Mouse (Mus musculus) heart, embryonic 10.5 days (tissue): ENCODE measurements at regions not wholly inside any gene's neighbourhood (a gene's known extent, or its start where the extent isn't known, plus 50 kb on each side); places are given as distances from the start of the nearest gene placed in this dataset.

ENCODE experiments used
- DNase-seq: peaks from one replicate; pipeline ENCODE4 v3.0.0-alpha.2; 2017; ENCODE audit warnings: low spot score
- H3K27ac ChIP-seq: fragments of 300-500 bp; sonication (generic); 2 replicates; pipeline ENCODE4 v1.5.1; 2016; ENCODE audit warnings: mild to moderate bottlenecking
- H3K27me3 ChIP-seq: fragments of 300-500 bp; sonication (generic); 2 replicates; pipeline ENCODE4 v1.6.1; 2016; ENCODE audit warnings: mild to moderate bottlenecking; ENCODE audit not compliant: poor library complexity, insufficient read depth, severe bottlenecking
- H3K36me3 ChIP-seq: fragments of 300-500 bp; sonication (generic); 2 replicates; pipeline ENCODE4 v1.6.1; 2016; ENCODE audit warnings: mild to moderate bottlenecking, moderate library complexity
- H3K4me1 ChIP-seq: fragments of 300-500 bp; sonication (generic); 2 replicates; pipeline ENCODE4 v1.6.1; 2016; ENCODE audit warnings: mild to moderate bottlenecking
- H3K4me3 ChIP-seq: fragments of 300-500 bp; sonication (generic); 2 replicates; pipeline ENCODE4 v1.5.1; 2016; ENCODE audit warnings: mild to moderate bottlenecking, moderate library complexity
- H3K9me3 ChIP-seq: fragments of 300-500 bp; sonication (generic); 2 replicates; pipeline ENCODE4 v1.6.1; 2016; ENCODE audit warnings: mild to moderate bottlenecking, moderate library complexity
- WGBS: fragments of 180-500 bp; shearing (Covaris S2); methylation state at CpG from one replicate; pipeline ENCODE4 v1.1.7; 2016; 5-methylcytosine and 5-hydroxymethylcytosine counted together

- Histone ChIP-seq H3K27me3 (no peaks in the 10 kb centered on the region), H3K9me3 (no peaks in the 10 kb centered on the region), H3K36me3 (no peaks in the 10 kb centered on the region), H3K27ac (no peak overlapping the region), H3K4me3 (no peak overlapping the region), H3K4me1 (0 out of 2 replicates have a peak, but pooled peaks cover 4% of the 10 kb centered on the region)
- DNase-seq: no peak
- 90% methylated on average over 6 of the region's 6 CpGs for WGBS
These were observed 96.7 kb downstream of the Avpr1a start for GRCm38 (mm10) chr10:122545029-122545428.

GRCm38 (mm10) chr10:122551586-122551985 lies 103.3 kb downstream of the Avpr1a start:
- H3K36me3 ChIP-seq: no peaks in the 10 kb centered on the region
- DNase-seq: no peak
- no peaks in the 10 kb centered on the region for H3K9me3 ChIP-seq
- H3K27me3 ChIP-seq: no peaks in the 10 kb centered on the region
- no peak overlapping the region for H3K27ac ChIP-seq
- H3K4me3 ChIP-seq: no peak overlapping the region
- no peaks in the 10 kb centered on the region for H3K4me1 ChIP-seq
- 69% methylated on average over 5 of the region's 5 CpGs for WGBS

DNA sequence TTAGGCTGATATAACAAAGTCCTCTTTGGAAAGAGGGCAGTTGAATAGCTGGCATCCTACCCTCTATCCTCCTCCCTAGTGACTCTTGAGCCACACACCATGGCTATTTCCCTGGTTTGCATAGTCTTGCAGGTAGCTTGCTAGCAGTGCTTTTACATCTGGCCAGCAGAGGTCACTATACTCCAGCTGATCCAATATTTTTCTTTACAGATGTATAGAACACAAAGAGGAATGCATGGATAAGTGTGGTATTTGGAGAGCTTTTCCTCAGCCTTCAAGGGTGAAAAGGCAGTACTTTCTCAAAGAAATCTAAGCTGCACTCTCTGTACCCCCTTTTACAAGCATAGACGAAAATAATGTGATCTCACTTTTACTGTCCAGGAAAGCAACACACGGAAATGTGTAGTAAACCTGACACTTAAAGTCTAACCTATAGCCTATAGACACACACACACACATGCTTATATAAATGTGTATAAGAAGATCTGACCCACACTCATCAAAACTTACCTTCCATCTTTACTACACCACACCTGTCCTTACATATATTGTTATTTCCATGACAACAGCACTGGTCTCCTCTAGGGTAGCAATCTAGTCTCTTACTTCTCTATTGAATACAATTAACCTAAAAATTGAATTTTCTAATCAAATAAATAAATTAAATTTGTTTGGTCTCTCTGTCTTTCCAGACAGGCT lies 105.0 kb downstream of the Avpr1a start:
- Histone ChIP-seq H3K4me3 (no peak overlapping the region), H3K9me3 (no peaks in the 10 kb centered on the region), H3K4me1 (no peaks in the 10 kb centered on the region), H3K27me3 (no peaks in the 10 kb centered on the region), H3K36me3 (no peaks in the 10 kb centered on the region), H3K27ac (no peak overlapping the region)
- WGBS: 57% methylated on average over 2 of the region's 2 CpGs
- no peak for DNase-seq

DNA sequence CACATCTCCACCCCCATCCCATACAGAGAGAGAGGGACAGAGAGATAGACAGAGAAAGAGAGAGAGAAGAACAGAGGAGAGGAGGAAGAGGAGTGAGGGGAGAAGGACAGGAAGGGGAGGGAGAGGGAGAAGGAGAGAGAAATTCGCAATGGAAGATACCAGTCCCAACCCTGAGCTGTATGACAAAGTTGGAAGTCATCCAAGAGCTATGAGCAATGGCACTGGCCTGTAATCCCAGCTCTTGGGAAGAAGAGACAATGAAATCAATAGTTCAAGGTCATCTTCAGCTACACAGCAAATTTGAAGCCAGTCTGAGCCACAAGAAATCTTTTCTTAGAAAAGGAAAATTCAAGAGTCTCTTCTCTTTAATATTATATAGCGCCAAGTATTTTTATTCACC lies 105.6 kb downstream of the Avpr1a start:
- no peaks in the 10 kb centered on the region for H3K36me3 ChIP-seq
- WGBS: 62% methylated on average over 2 of the region's 2 CpGs
- no peaks in the 10 kb centered on the region for H3K9me3 ChIP-seq
- H3K4me1 ChIP-seq: no peaks in the 10 kb centered on the region
- H3K27me3 ChIP-seq: no peaks in the 10 kb centered on the region
- H3K27ac ChIP-seq: no peak overlapping the region
- no peak for DNase-seq
- no peak overlapping the region for H3K4me3 ChIP-seq

DNA sequence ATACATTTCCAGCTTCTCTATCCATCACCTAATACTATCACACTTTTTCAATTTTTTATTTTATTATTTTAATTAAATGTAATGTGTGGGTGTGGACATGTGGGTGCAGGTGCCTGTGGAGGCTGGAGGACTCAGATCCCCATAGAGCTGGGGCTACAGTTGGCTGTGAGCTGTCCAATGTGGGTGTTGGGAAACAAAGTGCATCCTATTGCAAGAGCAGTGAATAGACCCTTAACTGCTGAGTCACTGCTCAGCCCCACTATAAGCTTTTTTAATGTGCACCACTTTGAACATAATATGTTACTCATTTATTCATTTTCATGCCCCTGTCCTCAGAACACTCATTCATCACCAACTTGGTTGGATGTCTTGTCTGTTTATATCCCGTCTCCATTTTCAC lies 110.4 kb downstream of the Avpr1a start:
- Histone ChIP-seq H3K4me3 (no peak overlapping the region), H3K36me3 (no peaks in the 10 kb centered on the region), H3K27me3 (no peaks in the 10 kb centered on the region), H3K4me1 (no peaks in the 10 kb centered on the region), H3K27ac (no peak overlapping the region), H3K9me3 (no peaks in the 10 kb centered on the region)
- no peak for DNase-seq
- 97% methylated on average over 1 of the region's 1 CpGs for WGBS

GRCm38 (mm10) chr10:122560001-122560695 lies 111.8 kb downstream of the Avpr1a start:
- no peaks in the 10 kb centered on the region for H3K27me3 ChIP-seq
- no peaks in the 10 kb centered on the region for H3K4me1 ChIP-seq
- H3K36me3 ChIP-seq: no peaks in the 10 kb centered on the region
- no peak overlapping the region for H3K4me3 ChIP-seq
- DNase-seq: no peak
- H3K9me3 ChIP-seq: no peaks in the 10 kb centered on the region
- 78% methylated on average over 10 of the region's 10 CpGs for WGBS
- no peak overlapping the region for H3K27ac ChIP-seq

DNA sequence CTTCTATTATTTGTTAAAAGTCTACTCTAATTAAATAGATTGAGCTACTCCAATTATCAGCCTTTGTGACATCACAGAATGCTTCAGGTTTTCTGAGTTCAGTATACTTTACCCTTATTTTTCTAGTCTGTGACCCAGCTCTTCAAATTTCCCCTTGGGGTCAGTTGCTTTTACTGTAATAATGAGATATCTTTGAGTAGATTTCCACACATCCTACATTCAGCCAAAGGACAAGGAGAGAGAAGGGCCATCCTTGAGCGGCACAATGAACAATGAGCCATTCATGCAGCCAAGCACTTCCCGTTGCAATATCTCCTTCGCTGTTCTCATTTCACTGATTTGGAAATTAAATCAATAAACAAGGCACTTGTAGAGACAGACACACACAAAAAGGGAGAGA lies 113.6 kb downstream of the Avpr1a start:
- WGBS: 55% methylated on average over 3 of the region's 3 CpGs
- Histone ChIP-seq H3K9me3 (no peaks in the 10 kb centered on the region), H3K4me3 (no peak overlapping the region), H3K27ac (no peak overlapping the region), H3K36me3 (no peaks in the 10 kb centered on the region), H3K27me3 (no peaks in the 10 kb centered on the region), H3K4me1 (no peaks in the 10 kb centered on the region)
- DNase-seq: no peak

GRCm38 (mm10) chr10:122562542-122562941 lies 114.2 kb downstream of the Avpr1a start:
- H3K4me3 ChIP-seq: no peak overlapping the region
- H3K27ac ChIP-seq: no peak overlapping the region
- DNase-seq: no peak
- no peaks in the 10 kb centered on the region for H3K9me3 ChIP-seq
- H3K27me3 ChIP-seq: no peaks in the 10 kb centered on the region
- H3K4me1 ChIP-seq: no peaks in the 10 kb centered on the region
- H3K36me3 ChIP-seq: no peaks in the 10 kb centered on the region
- 72% methylated on average over 6 of the region's 6 CpGs for WGBS

DNA sequence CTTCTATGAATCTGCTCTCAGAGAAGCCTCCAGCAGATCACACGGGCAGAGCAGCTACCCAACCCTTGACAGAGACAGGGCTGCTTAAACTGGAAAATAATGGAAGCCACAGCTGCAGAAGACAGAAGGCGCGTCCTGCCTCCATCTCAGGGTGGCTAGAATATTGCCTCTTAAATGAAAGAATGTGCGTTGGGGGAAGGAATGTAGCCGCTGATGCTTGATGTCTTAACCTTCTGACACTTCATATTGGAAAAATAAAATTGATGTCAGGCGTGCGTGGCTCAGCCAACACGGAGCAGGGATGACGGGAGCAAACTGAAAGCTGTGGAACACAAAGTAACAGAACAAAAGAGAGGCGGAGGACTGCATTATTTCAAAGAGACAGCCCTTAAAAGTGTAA lies 114.6 kb upstream of the Ppm1h start:
- no peaks in the 10 kb centered on the region for H3K27me3 ChIP-seq
- 72% methylated on average over 10 of the region's 10 CpGs for WGBS
- H3K4me3 ChIP-seq: no peak overlapping the region
- H3K4me1 ChIP-seq: no peaks in the 10 kb centered on the region
- H3K27ac ChIP-seq: no peak overlapping the region
- no peak for DNase-seq
- no peaks in the 10 kb centered on the region for H3K9me3 ChIP-seq
- H3K36me3 ChIP-seq: no peaks in the 10 kb centered on the region

DNA sequence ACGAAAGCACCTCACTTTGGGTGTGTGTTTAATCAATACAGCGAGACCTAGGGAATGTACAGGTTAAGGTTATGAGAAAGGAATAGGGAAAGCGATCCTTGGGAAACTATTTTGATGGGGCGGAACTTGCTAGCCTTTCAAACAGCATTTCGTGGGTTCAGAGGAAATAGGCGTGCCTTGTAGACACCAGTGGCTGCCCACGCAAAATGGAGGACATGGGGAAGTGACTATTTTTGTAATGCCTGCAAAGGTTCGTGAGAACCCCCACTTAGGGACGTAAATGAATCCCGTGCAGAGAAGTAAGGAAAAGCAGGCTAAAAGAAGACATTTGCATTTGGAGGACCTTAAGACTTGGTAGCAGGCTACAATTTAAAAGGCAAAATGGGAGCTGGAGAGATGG lies 114.1 kb upstream of the Ppm1h start:
- Histone ChIP-seq H3K9me3 (no peaks in the 10 kb centered on the region), H3K4me3 (no peak overlapping the region), H3K27me3 (no peaks in the 10 kb centered on the region), H3K27ac (no peak overlapping the region), H3K4me1 (no peaks in the 10 kb centered on the region), H3K36me3 (no peaks in the 10 kb centered on the region)
- WGBS: 83% methylated on average over 10 of the region's 10 CpGs
- no peak for DNase-seq

GRCm38 (mm10) chr10:122566601-122567000 lies 112.0 kb upstream of the Ppm1h start:
- Histone ChIP-seq H3K27ac (no peak overlapping the region), H3K4me1 (peaks cover 7% of the 10 kb centered on the region; the same call in 1 of the 2 replicates), H3K27me3 (no peaks in the 10 kb centered on the region), H3K36me3 (no peaks in the 10 kb centered on the region), H3K9me3 (no peaks in the 10 kb centered on the region), H3K4me3 (no peak overlapping the region)
- no peak for DNase-seq
- WGBS: 46% methylated on average over 4 of the region's 4 CpGs

DNA sequence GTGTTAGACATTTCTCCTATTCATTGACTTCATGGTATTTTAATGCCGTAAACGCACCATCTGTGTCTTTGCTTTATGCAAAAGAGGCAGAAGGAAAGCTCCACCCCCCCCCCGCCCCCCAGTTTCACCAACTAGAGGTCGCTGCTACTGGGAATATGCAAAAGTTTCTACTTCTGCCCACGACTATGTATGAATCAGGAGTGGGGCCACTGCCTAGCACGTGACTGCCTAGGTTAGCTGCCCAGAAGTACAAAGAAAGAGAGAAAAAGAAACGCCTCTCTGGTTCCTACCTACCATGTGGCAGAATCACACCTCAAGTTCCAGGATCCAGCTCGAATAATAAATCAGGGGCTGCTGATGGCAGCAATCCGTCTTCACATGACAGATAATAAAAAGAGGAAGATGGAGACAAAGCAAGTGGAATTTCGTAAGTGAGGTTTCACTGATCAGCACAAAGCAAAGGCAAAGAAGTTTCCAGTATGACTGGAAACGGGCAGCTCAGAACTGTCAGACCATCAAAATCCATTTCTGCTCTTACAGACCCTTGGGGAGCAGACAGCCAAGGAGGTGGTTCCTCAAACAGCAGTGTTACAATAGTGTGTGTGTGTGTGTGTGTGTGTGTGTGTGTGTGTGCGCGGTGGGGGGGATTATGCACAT lies 108.9 kb upstream of the Ppm1h start:
- no peaks in the 10 kb centered on the region for H3K36me3 ChIP-seq
- H3K4me1 ChIP-seq: peaks cover 15% of the 10 kb centered on the region; the same call in 1 of the 2 replicates
- no peak overlapping the region for H3K27ac ChIP-seq
- H3K27me3 ChIP-seq: no peaks in the 10 kb centered on the region
- DNase-seq: no peak
- H3K9me3 ChIP-seq: no peaks in the 10 kb centered on the region
- WGBS: 78% methylated on average over 13 of the region's 13 CpGs
- no peak overlapping the region for H3K4me3 ChIP-seq

GRCm38 (mm10) chr10:122570909-122571551 lies 107.5 kb upstream of the Ppm1h start:
- DNase-seq: no peak

More at GRCm38 (mm10) chr10:122570909-122571551, 107.5 kb upstream of the Ppm1h start:
- Histone ChIP-seq H3K36me3 (no peaks in the 10 kb centered on the region), H3K4me1 (peaks cover 15% of the 10 kb centered on the region; the same call in 1 of the 2 replicates), H3K27ac (no peak overlapping the region), H3K9me3 (no peaks in the 10 kb centered on the region), H3K27me3 (no peaks in the 10 kb centered on the region), H3K4me3 (no peak overlapping the region)
- 32% methylated on average over 13 of the region's 13 CpGs for WGBS
